Mouse (Mus musculus) heart, embryonic 14.5 days (tissue): ENCODE results near the gene Ptms. TPM values are rescaled to one million over a fixed set of nuclear protein-coding genes. Genes with fewer than 3 reads are reported as not detected.

Experiments
- ATAC-seq: fragments of 200-750 bp; cut with Nextera tagmentation; 2 replicates; pipeline ENCODE4 v1.8.0; 2017; ENCODE audit warnings: low read depth, moderate TSS enrichment; ENCODE audit not compliant: insufficient number of reproducible peaks, insufficient read depth, low FRiP score
- H3K27ac ChIP-seq, 2 experiments: fragments of 200-500 bp in 1 of 2; fragments of 300-500 bp in 1 of 2; sonication (generic) in 1 of 2; replicated peaks in 1 of 2; 2 replicates each; pipeline ENCODE4 v1.5.1; 2012 to 2014; ENCODE audit warnings: low read depth in 2 of 2, low read length in 2 of 2, control low read depth in 1 of 2, mild to moderate bottlenecking in 1 of 2, mixed read lengths in 1 of 2; ENCODE audit not compliant: control insufficient read depth in 1 of 2, insufficient read depth in 1 of 2
- H3K27me3 ChIP-seq: fragments of 300-500 bp; sonication (generic); 2 replicates; pipeline ENCODE4 v1.6.1; 2014; ENCODE audit warnings: mild to moderate bottlenecking, low read length, control low read depth; ENCODE audit not compliant: control insufficient read depth, insufficient read depth
- H3K36me3 ChIP-seq: fragments of 300-500 bp; sonication (generic); 2 replicates; pipeline ENCODE4 v1.6.1; 2014; ENCODE audit warnings: mild to moderate bottlenecking, control low read depth, low read length, mixed read lengths; ENCODE audit not compliant: control insufficient read depth, insufficient read depth
- H3K4me1 ChIP-seq, 2 experiments: fragments of 200-500 bp in 1 of 2; fragments of 300-500 bp in 1 of 2; sonication (generic) in 1 of 2; 2 replicates each; pipeline ENCODE4 v1.6.1; 2012 to 2014; ENCODE audit warnings: low read length in 2 of 2, control low read depth in 1 of 2, mixed read lengths in 1 of 2; ENCODE audit not compliant: control insufficient read depth in 2 of 2, insufficient read depth in 2 of 2
- H3K4me2 ChIP-seq: fragments of 300-500 bp; sonication (generic); 2 replicates; pipeline ENCODE4 v1.6.1; 2014; ENCODE audit warnings: mild to moderate bottlenecking, low read length
- H3K4me3 ChIP-seq, 2 experiments: fragments of 200-500 bp in 1 of 2; fragments of 300-500 bp in 1 of 2; sonication (generic) in 1 of 2; 2 replicates each; pipeline ENCODE4 v1.5.1; 2012 to 2014; ENCODE audit warnings: low read length in 2 of 2, mild to moderate bottlenecking in 2 of 2, control low read depth in 1 of 2, low read depth in 1 of 2, moderate library complexity in 1 of 2; ENCODE audit not compliant: control insufficient read depth in 1 of 2, insufficient read depth in 1 of 2
- H3K9ac ChIP-seq: fragments of 300-500 bp; sonication (generic); 2 replicates; pipeline ENCODE4 v1.6.1; 2014; ENCODE audit warnings: mild to moderate bottlenecking, low read length
- H3K9me3 ChIP-seq: fragments of 300-500 bp; sonication (generic); 2 replicates; pipeline ENCODE4 v1.6.1; 2016; ENCODE audit warnings: low read length, control low read depth; ENCODE audit not compliant: control insufficient read depth
- WGBS: fragments of 180-500 bp; shearing (Covaris S2); extraction: QIAGEN DNeasy Blood & Tissue Kit; methylation state at CpG from one replicate; pipeline ENCODE4 v1.1.7; 2014; 5-methylcytosine and 5-hydroxymethylcytosine counted together
- polyA plus RNA-seq: library from polyadenylated mRNA; unstranded; fragments of >200 nt; fragmentation: Nextera tagmentation; extraction: Ambion mirVana; gene quantifications from 2 replicates; pipeline ENCODE4 v1.2.1, GENCODE M21; 2014

The Ptms gene
- polyA plus RNA-seq, 1 experiment from 2014 or later, result 251 TPM

GRCm38 (mm10) chr6:124888555-124889125 is 31.3 kb downstream of the Ptms start:
- H3K4me1 ChIP-seq, result peaks cover 2 to 3% of the 10 kb centered on the region in 2 experiments; a peak in 2 of 4 replicates
- no peaks in the 10 kb centered on the region for H3K27me3 ChIP-seq
- H3K9me3 ChIP-seq, result no peaks in the 10 kb centered on the region
- 85% methylated on average over 6 of the region's 6 CpGs for WGBS
- H3K4me2 ChIP-seq, result no peak overlapping the region
- no peak for ATAC-seq
- H3K9ac ChIP-seq, result no peak overlapping the region
- H3K27ac ChIP-seq, result no peak overlapping the region
- no peaks in the 10 kb centered on the region for H3K36me3 ChIP-seq
- no peak overlapping the region for H3K4me3 ChIP-seq

GRCm38 (mm10) chr6:124887986-124888385 is 31.9 kb downstream of the Ptms start, which contains the start of gene Cd4:
TSS of gene Cd4 (minus strand) at chr6:124888221.
- H3K36me3 ChIP-seq, result no peaks in the 10 kb centered on the region
- H3K27ac ChIP-seq, result no peak within 1 kb of the TSS
- H3K27me3 ChIP-seq, result no peaks in the 10 kb centered on the region
- peaks cover 2 to 3% of the 10 kb centered on the region in 2 experiments; a peak in 2 of 4 replicates for H3K4me1 ChIP-seq
- no peak within 1 kb of the TSS for H3K4me3 ChIP-seq
- H3K9ac ChIP-seq, result no peak within 1 kb of the TSS
- H3K4me2 ChIP-seq, result no peak within 1 kb of the TSS
- no peak for ATAC-seq
- 82% methylated on average over 9 of the region's 9 CpGs for WGBS
- H3K9me3 ChIP-seq, result no peaks in the 10 kb centered on the region

GRCm38 (mm10) chr6:124885956-124886381 is 33.9 kb downstream of the Ptms start:
- H3K9me3 ChIP-seq, result no peaks in the 10 kb centered on the region
- H3K4me3 ChIP-seq, result no peak overlapping the region
- no peak overlapping the region for H3K9ac ChIP-seq
- no peak overlapping the region for H3K4me2 ChIP-seq
- no peak overlapping the region for H3K27ac ChIP-seq
- H3K36me3 ChIP-seq, result no peaks in the 10 kb centered on the region
- no peak for ATAC-seq
- no peaks in the 10 kb centered on the region for H3K27me3 ChIP-seq
- H3K4me1 ChIP-seq, result peaks cover 2 to 3% of the 10 kb centered on the region in 2 experiments; a peak in 2 of 4 replicates
- WGBS, result 89% methylated on average over 8 of the region's 8 CpGs

- Histone ChIP-seq H3K27me3 (no peaks in the 10 kb centered on the region), H3K27ac (peak overlapping the region; percentile 19 to 69; a peak in 3 of 4 replicates), H3K4me2 (no peak overlapping the region), H3K36me3 (no peaks in the 10 kb centered on the region), H3K4me1 (peaks cover 2 to 3% of the 10 kb centered on the region in 2 experiments; a peak in 2 of 4 replicates), H3K9me3 (no peaks in the 10 kb centered on the region), H3K9ac (no peak overlapping the region), H3K4me3 (no peak overlapping the region)
- WGBS, result 49% methylated on average over 10 of the region's 10 CpGs
- peak; percentile 78; the same call in 1 of the 2 replicates for ATAC-seq
Measured at GRCm38 (mm10) chr6:124884714-124885500, 35.0 kb downstream of the Ptms start.

GRCm38 (mm10) chr6:124883351-124883750 is 36.6 kb downstream of the Ptms start:
- H3K9ac ChIP-seq, result no peak overlapping the region
- no peak overlapping the region for H3K4me2 ChIP-seq
- H3K4me1 ChIP-seq, result peaks cover 2 to 3% of the 10 kb centered on the region in 2 experiments; a peak in 2 of 4 replicates
- ATAC-seq, result no peak
- H3K4me3 ChIP-seq, result no peak overlapping the region
- 72% methylated on average over 10 of the region's 10 CpGs for whole genome bisulfite sequencing
- no peak overlapping the region for H3K27ac ChIP-seq
- H3K9me3 ChIP-seq, result no peaks in the 10 kb centered on the region
- no peaks in the 10 kb centered on the region for H3K27me3 ChIP-seq
- H3K36me3 ChIP-seq, result no peaks in the 10 kb centered on the region

GRCm38 (mm10) chr6:124881821-124882220 is 38.1 kb downstream of the Ptms start:
- Histone ChIP-seq H3K9ac (no peak overlapping the region), H3K4me1 (peaks cover 2 to 3% of the 10 kb centered on the region in 2 experiments; a peak in 2 of 4 replicates), H3K36me3 (no peaks in the 10 kb centered on the region), H3K27me3 (no peaks in the 10 kb centered on the region), H3K4me3 (no peak overlapping the region), H3K9me3 (no peaks in the 10 kb centered on the region), H3K27ac (no peak overlapping the region), H3K4me2 (no peak overlapping the region)
- WGBS, result 89% methylated on average over 9 of the region's 9 CpGs
- no peak for ATAC-seq

GRCm38 (mm10) chr6:124879390-124879789 is 40.5 kb downstream of the Ptms start:
- no peaks in the 10 kb centered on the region for H3K4me1 ChIP-seq
- ATAC-seq, result no peak
- H3K9me3 ChIP-seq, result no peaks in the 10 kb centered on the region
- no peak overlapping the region for H3K4me3 ChIP-seq
- H3K27me3 ChIP-seq, result no peaks in the 10 kb centered on the region
- H3K4me2 ChIP-seq, result no peak overlapping the region
- H3K27ac ChIP-seq, result no peak overlapping the region
- 55% methylated on average over 6 of the region's 6 CpGs for WGBS
- H3K36me3 ChIP-seq, result no peaks in the 10 kb centered on the region
- no peak overlapping the region for H3K9ac ChIP-seq
